Mouse (Mus musculus) ES-Bruce4 (cell line): ENCODE data around the gene 5430427O19Rik. TPM values are rescaled to one million over a fixed set of nuclear protein-coding genes. Genes with fewer than 3 reads are reported as not detected.
A peak's percentile ranks its signal among the peaks of the same experiment; 100 is the strongest.

Experiments
- H3K27ac ChIP-seq: 2 replicates; pipeline ENCODE4 v1.5.1; 2012; ENCODE audit warnings: low read length, inconsistent platforms; ENCODE audit not compliant: insufficient read depth
- H3K27me3 ChIP-seq: 2 replicates; pipeline ENCODE4 v1.6.1; 2012; ENCODE audit warnings: mild to moderate bottlenecking, low read length, inconsistent platforms; ENCODE audit not compliant: control insufficient read depth, poor library complexity, insufficient read depth, severe bottlenecking
- H3K36me3 ChIP-seq: 2 replicates; pipeline ENCODE4 v1.6.1; 2012; ENCODE audit warnings: inconsistent platforms, mild to moderate bottlenecking, low read length, moderate library complexity; ENCODE audit not compliant: control insufficient read depth, poor library complexity, insufficient read depth, severe bottlenecking
- H3K4me1 ChIP-seq: one replicate; pipeline ENCODE4 v1.8.1; 2011; ENCODE audit warnings: low read length; ENCODE audit not compliant: control insufficient read depth, insufficient read depth
- H3K4me3 ChIP-seq: 2 replicates; pipeline ENCODE4 v1.5.1; 2011; ENCODE audit warnings: low read depth, mild to moderate bottlenecking, low read length
- H3K9ac ChIP-seq: 2 replicates; pipeline ENCODE4 v1.6.1; 2012; ENCODE audit warnings: low read depth, mild to moderate bottlenecking, inconsistent platforms; ENCODE audit not compliant: poor library complexity, severe bottlenecking
- H3K9me3 ChIP-seq: replicated peaks from 2 replicates; pipeline ENCODE4 v1.6.1; 2012; ENCODE audit warnings: mild to moderate bottlenecking, low read length, inconsistent platforms; ENCODE audit not compliant: control insufficient read depth, poor library complexity, insufficient read depth, severe bottlenecking
- CTCF ChIP-seq: IDR thresholded peaks from one replicate; pipeline ENCODE4 v1.8.1; 2011; ENCODE audit warnings: low read depth, low read length
- EP300 ChIP-seq: IDR thresholded peaks from 2 replicates; pipeline ENCODE4 v1.6.1; 2011; ENCODE audit warnings: low read depth, low read length; ENCODE audit not compliant: insufficient read depth
- POLR2A ChIP-seq: IDR thresholded peaks from one replicate; pipeline ENCODE4 v1.8.1; 2011; ENCODE audit warnings: low read length; ENCODE audit not compliant: insufficient read depth
- polyA plus RNA-seq: library from polyadenylated mRNA; stranded (reverse); fragments of >200 nt; gene quantifications from 2 replicates; pipeline ENCODE4 v1.2.4, GENCODE M21; 2011; ENCODE audit warnings: low read depth; ENCODE audit not compliant: missing spikeins, insufficient read depth, insufficient read length

5430427O19Rik gene
- polyA plus RNA-seq: not detected in 2 replicates

DNA sequence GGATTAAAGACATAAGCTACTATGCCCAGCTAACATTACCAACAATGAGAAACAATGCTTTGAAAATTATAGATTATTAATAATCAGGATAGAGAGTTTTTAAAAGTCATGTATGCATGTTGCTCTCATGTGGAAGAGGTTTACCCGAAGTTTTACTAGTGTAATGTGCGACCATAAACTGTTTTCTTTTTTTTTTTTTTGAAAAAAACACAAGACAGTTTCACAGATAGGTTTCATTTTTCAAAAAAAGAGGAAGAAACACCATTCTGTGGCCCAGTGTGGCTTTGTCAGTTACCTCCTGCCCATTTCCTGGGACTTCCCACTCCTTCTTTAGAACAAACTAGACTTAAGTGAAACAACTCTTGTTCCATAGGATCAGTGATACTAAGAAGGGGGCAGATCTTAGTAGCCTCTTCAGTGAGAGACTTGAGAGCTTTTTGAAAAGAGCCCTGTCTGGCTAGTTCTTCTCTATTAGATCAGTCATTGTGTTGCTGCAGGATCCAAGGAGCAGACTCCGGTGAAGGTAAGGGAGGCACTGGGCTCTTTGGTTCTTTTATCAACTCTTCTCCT lies at the start of gene 5430427O19Rik:
TSS of gene 5430427O19Rik (plus strand) at position 441 of the 570 bp plus-strand sequence.
- Histone ChIP-seq H3K4me1 (no peaks in the 10 kb centered on the region), H3K27me3 (no peaks in the 10 kb centered on the region), H3K36me3 (no peaks in the 10 kb centered on the region), H3K27ac (no peak within 1 kb of the TSS), H3K9me3 (no peaks in the 10 kb centered on the region), H3K4me3 (no peak within 1 kb of the TSS), H3K9ac (no peak within 1 kb of the TSS)
- TF ChIP-seq EP300: no peak
- no peak for TF ChIP-seq POLR2A
- no peak for TF ChIP-seq CTCF

DNA sequence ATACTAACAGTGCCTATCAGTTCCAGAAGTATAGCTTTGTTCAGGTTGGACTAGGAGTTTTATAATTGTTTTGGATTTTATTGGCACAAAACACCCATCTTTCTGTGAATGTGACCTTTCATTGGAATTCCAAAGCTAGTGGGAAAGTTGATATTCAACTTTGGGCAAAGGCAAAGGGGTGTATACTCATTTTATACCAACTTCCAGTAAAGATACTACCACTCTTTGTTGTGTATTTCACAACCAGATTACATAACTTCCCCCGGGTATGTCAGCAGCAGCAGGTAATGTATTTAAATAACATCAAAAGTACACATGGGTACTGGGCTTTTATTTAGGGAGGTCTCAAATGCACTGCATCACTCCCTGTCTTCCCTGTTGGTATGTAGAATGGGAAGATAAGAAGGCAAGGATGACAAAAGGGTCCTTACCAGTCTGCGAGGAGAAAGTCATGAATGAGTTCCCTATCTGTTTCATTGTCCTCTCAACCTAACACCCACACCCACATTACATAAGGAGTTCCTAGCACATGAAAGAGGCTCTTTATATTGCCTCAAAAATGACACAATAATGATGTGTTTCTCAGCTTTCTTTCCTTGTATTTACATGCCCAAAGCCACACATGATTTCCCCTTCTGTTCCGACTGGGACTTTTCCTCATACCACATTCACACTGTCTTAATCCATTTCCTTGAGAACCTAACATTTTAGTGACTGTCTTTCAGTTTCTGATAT lies 42.3 kb upstream of the 5430427O19Rik start:
- no peaks in the 10 kb centered on the region for H3K27me3 ChIP-seq
- H3K4me1 ChIP-seq: no peaks in the 10 kb centered on the region
- H3K9ac ChIP-seq: no peak overlapping the region
- no peaks in the 10 kb centered on the region for H3K36me3 ChIP-seq
- no peak for TF ChIP-seq POLR2A
- TF ChIP-seq CTCF: no peak
- no peak for TF ChIP-seq EP300
- H3K4me3 ChIP-seq: no peak overlapping the region
- H3K9me3 ChIP-seq: no peaks in the 10 kb centered on the region
- no peak overlapping the region for H3K27ac ChIP-seq

GRCm38 (mm10) chrX:85829000-85829399 lies 41.2 kb upstream of the 5430427O19Rik start:
- Histone ChIP-seq H3K9ac (no peak overlapping the region), H3K4me1 (no peaks in the 10 kb centered on the region), H3K27me3 (no peaks in the 10 kb centered on the region), H3K4me3 (no peak overlapping the region), H3K27ac (no peak overlapping the region), H3K9me3 (no peaks in the 10 kb centered on the region), H3K36me3 (no peaks in the 10 kb centered on the region)
- TF ChIP-seq EP300 (peak; percentile 84), CTCF (no peak)

GRCm38 (mm10) chrX:85839174-85839573 lies 31.0 kb upstream of the 5430427O19Rik start:
- no peaks in the 10 kb centered on the region for H3K4me1 ChIP-seq
- no peak for TF ChIP-seq CTCF
- TF ChIP-seq EP300: no peak
- TF ChIP-seq POLR2A: no peak
- H3K27me3 ChIP-seq: no peaks in the 10 kb centered on the region
- no peak overlapping the region for H3K27ac ChIP-seq
- no peaks in the 10 kb centered on the region for H3K36me3 ChIP-seq
- H3K9ac ChIP-seq: no peak overlapping the region
- no peak overlapping the region for H3K4me3 ChIP-seq
- no peaks in the 10 kb centered on the region for H3K9me3 ChIP-seq

- Histone ChIP-seq H3K9ac (no peak overlapping the region), H3K36me3 (no peaks in the 10 kb centered on the region), H3K27ac (no peak overlapping the region), H3K4me3 (no peak overlapping the region), H3K4me1 (no peaks in the 10 kb centered on the region), H3K27me3 (no peaks in the 10 kb centered on the region), H3K9me3 (no peaks in the 10 kb centered on the region)
- TF ChIP-seq CTCF (no peak), POLR2A (no peak), EP300 (no peak)
These were observed 14.2 kb upstream of the 5430427O19Rik start for GRCm38 (mm10) chrX:85855938-85856337.

GRCm38 (mm10) chrX:85857169-85857568 lies 13.0 kb upstream of the 5430427O19Rik start:
- Histone ChIP-seq H3K4me3 (no peak overlapping the region), H3K27me3 (no peaks in the 10 kb centered on the region), H3K9me3 (no peaks in the 10 kb centered on the region), H3K4me1 (no peaks in the 10 kb centered on the region), H3K27ac (no peak overlapping the region), H3K9ac (no peak overlapping the region), H3K36me3 (no peaks in the 10 kb centered on the region)
- no peak for TF ChIP-seq CTCF
- no peak for TF ChIP-seq EP300
- TF ChIP-seq POLR2A: no peak
